Mouse (Mus musculus) heart, postnatal 0 days (tissue): ENCODE measurements around the gene Ttc9c.

ENCODE experiments used
- CTCF ChIP-seq: IDR thresholded peaks from 2 replicates; pipeline ENCODE4 v1.5.1; 2016; ENCODE audit warnings: antibody characterized with exemption, control low read depth, low read depth
- EP300 ChIP-seq: IDR thresholded peaks from 2 replicates; pipeline ENCODE4 v1.6.1; 2016; ENCODE audit warnings: antibody characterized with exemption, low read depth

DNA sequence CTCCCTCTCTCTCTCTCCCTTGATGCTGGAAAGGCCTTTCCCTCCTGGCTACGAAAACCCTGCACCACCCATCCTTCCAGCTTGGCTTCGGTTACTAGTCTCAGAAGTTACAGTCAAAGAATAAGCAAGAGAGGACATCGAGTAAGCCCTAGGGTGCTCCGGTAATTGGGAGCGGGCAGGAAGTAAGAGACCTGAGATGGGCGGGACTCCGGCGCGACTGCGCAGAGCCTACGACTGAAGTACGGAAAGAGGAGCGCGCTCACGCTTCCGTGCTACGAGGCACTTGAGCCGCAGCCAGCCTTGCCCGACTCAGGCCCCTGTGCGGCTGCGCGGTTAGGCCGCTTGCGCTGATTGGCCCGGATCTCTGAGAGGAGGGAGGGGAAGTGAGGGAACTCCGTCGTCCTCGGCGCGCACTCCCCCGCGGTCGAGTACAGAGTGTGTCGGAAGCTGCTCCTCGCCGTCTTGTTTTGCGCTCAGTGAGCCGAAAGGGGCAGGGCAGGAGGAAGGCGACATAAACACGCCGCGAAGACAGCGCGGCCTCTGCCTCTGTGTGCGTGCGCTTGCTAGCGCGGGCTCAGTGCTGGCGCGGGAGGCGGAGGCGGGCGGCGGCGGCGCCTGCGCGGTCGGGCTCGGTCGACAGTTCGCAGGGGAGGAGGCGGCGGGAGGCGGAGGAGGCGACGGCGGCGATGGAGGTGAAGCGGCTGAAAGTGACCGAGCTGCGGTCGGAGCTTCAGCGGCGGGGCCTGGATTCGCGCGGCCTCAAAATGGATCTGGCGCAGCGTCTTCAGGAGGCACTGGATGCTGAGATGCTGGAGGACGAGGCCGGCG, 677 bp upstream of the Ttc9c start, which contains the start of gene Hnrnpul2:
- TF ChIP-seq EP300: no peak
- TF ChIP-seq CTCF: no peak
